9 mouse cellular contexts compared by ENCODE assay signal in the genomic region with DNA sequence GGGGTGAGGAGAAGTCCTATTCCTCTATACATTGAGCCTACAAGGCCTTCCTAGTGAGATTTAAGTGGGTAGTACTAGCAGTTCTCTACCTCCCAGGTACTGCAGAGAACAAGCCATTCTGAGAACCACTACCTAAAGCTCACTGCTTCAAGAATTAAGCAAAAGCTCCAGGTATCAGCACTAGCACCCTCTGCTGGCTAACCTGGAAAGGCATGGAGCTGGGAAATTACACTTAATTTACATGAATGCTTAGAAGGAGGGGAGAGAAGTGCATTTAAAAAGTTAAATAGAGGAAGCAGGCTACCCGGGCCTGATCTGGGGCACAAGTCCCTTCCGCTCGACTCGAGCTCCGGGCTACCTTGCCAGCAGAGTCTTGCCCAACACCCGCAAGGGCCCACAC. TPM values are rescaled to one million over a fixed set of nuclear protein-coding genes. Genes with fewer than 3 reads are reported as not detected.
DNase-seq lines count a peak whose midpoint lies in the region; ATAC-seq and TF ChIP-seq lines count a peak whose summit lies in the region.
"Had no signal": no experiment of that assay in that cellular context is flagged by ENCODE, and none has a peak within 500 bp of the region (broad histone marks: within the 10 kb centered on the region; RNA-seq: fewer than 3 reads in every experiment).

No protein-coding gene starts in this region.

- no peaks in the 10 kb centered on the region for H3K27me3 ChIP-seq in forebrain, postnatal 0 days (ENCODE audit: insufficient read depth, low read length)
- H3K27me3 ChIP-seq in forebrain, embryonic 11.5 days (ENCODE audit: control insufficient read depth, insufficient read depth, low read length) = peaks cover 2% of the 10 kb centered on the region; the same call in 1 of the 2 replicates
- H3K27me3 ChIP-seq in liver, adult 2 months (ENCODE audit: control insufficient read depth, insufficient read depth, low read length) = no peaks in the 10 kb centered on the region
- no peaks in the 10 kb centered on the region for H3K27me3 ChIP-seq in liver, embryonic 12.5 days (replicated peaks)

- no peaks in the 10 kb centered on the region for H3K36me3 ChIP-seq in forebrain, postnatal 0 days (ENCODE audit: insufficient read depth)
- H3K36me3 ChIP-seq in forebrain, embryonic 11.5 days (ENCODE audit: control insufficient read depth, insufficient read depth, low read length) = no peaks in the 10 kb centered on the region
- H3K36me3 ChIP-seq in liver, adult 2 months (ENCODE audit: control insufficient read depth, insufficient read depth, low read length) = 0 out of 2 replicates have a peak, but pooled peaks cover 1% of the 10 kb centered on the region
- H3K36me3 ChIP-seq in liver, embryonic 12.5 days = peaks cover 5% of the 10 kb centered on the region; the same call in 1 of the 2 replicates

- H3K79me2 ChIP-seq in liver, adult 2 months (ENCODE audit: control insufficient read depth, insufficient read depth, low read length) = no peaks in the 10 kb centered on the region

- H3K4me1 ChIP-seq in forebrain, postnatal 0 days (ENCODE audit: insufficient read depth) = no peaks in the 10 kb centered on the region
- H3K4me1 ChIP-seq in forebrain, embryonic 11.5 days (replicated peaks; ENCODE audit: control insufficient read depth, insufficient read depth, low read length) = no peaks in the 10 kb centered on the region
- no peaks in the 10 kb centered on the region for H3K4me1 ChIP-seq in liver, adult 2 months (ENCODE audit: control insufficient read depth, insufficient read depth, low read length)
- no peaks in the 10 kb centered on the region for H3K4me1 ChIP-seq in liver, embryonic 12.5 days

- peak; percentile 45 for DNase-seq in forebrain, postnatal 0 days
- DNase-seq in forebrain, embryonic 11.5 days (ENCODE audit: low spot score) = no peak
- peak; percentile 19 for DNase-seq in liver, adult 2 months (ENCODE audit: extremely low read depth, low read depth, low spot score)
- DNase-seq in adipocyte (ENCODE audit: low spot score) = peak; percentile 10
- peak; percentile 49 for DNase-seq in retina, embryonic 14.5 days (ENCODE audit: low spot score)
- DNase-seq in right cerebral cortex, postnatal 14 days = no peak

- WGBS in forebrain, postnatal 0 days = 68% methylated on average over 4 of the region's 6 CpGs
- 77% methylated on average over 5 of the region's 6 CpGs for WGBS in forebrain, embryonic 11.5 days
- WGBS in liver, adult 2 months = 69% methylated on average over 6 of the region's 6 CpGs
- WGBS in liver, embryonic 12.5 days (ENCODE audit: insufficient replicate concordance) = 55% methylated on average over 6 of the region's 6 CpGs

- no peak overlapping the region for H3K4me2 ChIP-seq in forebrain, postnatal 0 days (ENCODE audit: low read depth)
- H3K4me2 ChIP-seq in forebrain, embryonic 11.5 days (ENCODE audit: low read depth, low read length, severe bottlenecking) = no peak overlapping the region
- H3K4me2 ChIP-seq in liver, embryonic 12.5 days = no peak overlapping the region

- no peak overlapping the region for H3K4me3 ChIP-seq in forebrain, postnatal 0 days (ENCODE audit: low read depth, low read length)
- no peak overlapping the region for H3K4me3 ChIP-seq in forebrain, embryonic 11.5 days (ENCODE audit: low read depth, low read length)
- no peak overlapping the region for H3K4me3 ChIP-seq in liver, adult 2 months (ENCODE audit: insufficient read depth, low read depth, low read length)
- H3K4me3 ChIP-seq in liver, embryonic 12.5 days = no peak overlapping the region
- H3K4me3 ChIP-seq: myocyte had no signal

- no peak overlapping the region for H3K27ac ChIP-seq in forebrain, postnatal 0 days (ENCODE audit: low read depth, low read length)
- no peak overlapping the region for H3K27ac ChIP-seq in forebrain, embryonic 11.5 days (ENCODE audit: low read depth, low read length)
- no peak overlapping the region for H3K27ac ChIP-seq in liver, adult 2 months (replicated peaks; ENCODE audit: insufficient read depth, low read depth, low read length)
- H3K27ac ChIP-seq in liver, embryonic 12.5 days = no peak overlapping the region

- no peak for TF ChIP-seq POLR2A in liver, adult 2 months (IDR thresholded peaks at IDR 0.05; ENCODE audit: extremely low read depth, insufficient read depth, low read length)

- ATAC-seq in forebrain, postnatal 0 days = no peak
- no peak for ATAC-seq in forebrain, embryonic 11.5 days (replicated peaks; ENCODE audit: low FRiP score)
- ATAC-seq in liver, embryonic 12.5 days = no peak
- peak; percentile 85 for ATAC-seq in granulocyte monocyte progenitor cell, adult 5-6 weeks (replicated peaks; ENCODE audit: poor library complexity, severe bottlenecking)

- no peaks in the 10 kb centered on the region for H3K9me3 ChIP-seq in forebrain, postnatal 0 days (ENCODE audit: low read length)
- H3K9me3 ChIP-seq in forebrain, embryonic 11.5 days (ENCODE audit: control insufficient read depth, low read length) = no peaks in the 10 kb centered on the region
- H3K9me3 ChIP-seq in liver, embryonic 12.5 days (replicated peaks) = no peaks in the 10 kb centered on the region

- TF ChIP-seq CTCF in forebrain, postnatal 0 days (IDR thresholded peaks at IDR 0.05; ENCODE audit: low read depth) = peak; percentile 60
- peak; percentile 41 for TF ChIP-seq CTCF in liver, adult 2 months (IDR thresholded peaks at IDR 0.05; ENCODE audit: low read depth, low read length)

- H3K9ac ChIP-seq in forebrain, postnatal 0 days = no peak overlapping the region
- H3K9ac ChIP-seq in forebrain, embryonic 11.5 days (ENCODE audit: low read length) = no peak overlapping the region
- H3K9ac ChIP-seq in liver, adult 2 months (ENCODE audit: low read depth, low read length) = no peak overlapping the region
- no peak overlapping the region for H3K9ac ChIP-seq in liver, embryonic 12.5 days

RNA-seq across cellular contexts. Expression of gene Trappc2, which starts 24.2 kb away (rescaled TPM):
- total RNA-seq in forebrain, postnatal 0 days (2014; rRNA removed) = 54.3 and 61.6 TPM in 2 replicates
- polyA plus RNA-seq in forebrain, postnatal 0 days (2015; fragmentation: Nextera tagmentation; extraction: Ambion mirVana) = 87.1 and 101 TPM in 2 replicates
- polyA plus RNA-seq in forebrain, embryonic 11.5 days (2014; fragmentation: Nextera tagmentation; extraction: Ambion mirVana) = 37.0 and 37.2 TPM in 2 replicates
- 8.9 and 12.0 TPM in 2 replicates for total RNA-seq in liver, adult 2 months (2014; rRNA removed)
- polyA plus RNA-seq in liver, adult 2 months (2012; rRNA removed) = 1.6 and 2.2 TPM in 2 replicates
- 16.9 and 18.5 TPM in 2 replicates for polyA plus RNA-seq in liver, embryonic 12.5 days (2016; fragmentation: Nextera tagmentation; extraction: Ambion mirVana)
- 11.2 and 18.5 TPM in 2 replicates for total RNA-seq in granulocyte monocyte progenitor cell, adult 5-6 weeks (2014; fragmentation: Nextera tagmentation)
- 13.6 and 17.1 TPM in 2 replicates for total RNA-seq in granulocyte monocyte progenitor cell, adult 5-6 weeks (2017)

RNA-seq across cellular contexts. Expression of gene Ofd1, which starts 24.3 kb away (rescaled TPM):
- total RNA-seq in forebrain, postnatal 0 days (2014; rRNA removed) = 8.4 and 12.2 TPM in 2 replicates
- 5.9 and 7.3 TPM in 2 replicates for polyA plus RNA-seq in forebrain, postnatal 0 days (2015; fragmentation: Nextera tagmentation; extraction: Ambion mirVana)
- 7.3 and 8.9 TPM in 2 replicates for polyA plus RNA-seq in forebrain, embryonic 11.5 days (2014; fragmentation: Nextera tagmentation; extraction: Ambion mirVana)
- 1.8 and 2.2 TPM in 2 replicates for total RNA-seq in liver, adult 2 months (2014; rRNA removed)
- 0.31 and 0.44 TPM in 2 replicates for polyA plus RNA-seq in liver, adult 2 months (2012; rRNA removed)
- 4.4 and 4.7 TPM in 2 replicates for polyA plus RNA-seq in liver, embryonic 12.5 days (2016; fragmentation: Nextera tagmentation; extraction: Ambion mirVana)
- total RNA-seq in granulocyte monocyte progenitor cell, adult 5-6 weeks (2014; fragmentation: Nextera tagmentation) = 7.2 and 9.0 TPM in 2 replicates
- 11.3 and 15.6 TPM in 2 replicates for total RNA-seq in granulocyte monocyte progenitor cell, adult 5-6 weeks (2017)

Comparison
In these comparisons a context has a peak if more than half of its experiments do, and no peak if none do; other contexts are left out.
1. DNase-seq: peak in forebrain, postnatal 0 days (single experiment), liver, adult 2 months (single experiment), adipocyte (single experiment) and retina, embryonic 14.5 days (single experiment); none in forebrain, embryonic 11.5 days (single experiment) and right cerebral cortex, postnatal 14 days (single experiment).